Mouse (Mus musculus) lung, embryonic 15.5 days (tissue): ENCODE results near the gene Smpd3. TPM values are rescaled to one million over a fixed set of nuclear protein-coding genes. Genes with fewer than 3 reads are reported as not detected.

Source experiments
- ATAC-seq: fragments of 200-750 bp; cut with Nextera tagmentation; 2 replicates; pipeline ENCODE4 v1.8.0; 2017; ENCODE audit warnings: moderate number of reproducible peaks, borderline replicate concordance; ENCODE audit not compliant: low FRiP score, low TSS enrichment; ENCODE audit errors: extremely low read depth
- H3K27ac ChIP-seq: fragments of 300-500 bp; sonication (generic); 2 replicates; pipeline ENCODE4 v1.5.1; 2015; ENCODE audit warnings: moderate library complexity, mild to moderate bottlenecking, inconsistent platforms
- H3K27me3 ChIP-seq: fragments of 300-500 bp; sonication (generic); 2 replicates; pipeline ENCODE4 v1.6.1; 2015; ENCODE audit warnings: inconsistent platforms
- H3K36me3 ChIP-seq: fragments of 300-500 bp; sonication (generic); 2 replicates; pipeline ENCODE4 v1.6.1; 2015; ENCODE audit warnings: inconsistent platforms
- H3K4me1 ChIP-seq: fragments of 300-500 bp; sonication (generic); 2 replicates; pipeline ENCODE4 v1.6.1; 2015; ENCODE audit warnings: inconsistent platforms
- H3K4me2 ChIP-seq: fragments of 300-500 bp; sonication (generic); 2 replicates; pipeline ENCODE4 v1.6.1; 2015; ENCODE audit warnings: inconsistent platforms, mild to moderate bottlenecking, moderate library complexity
- H3K4me3 ChIP-seq: fragments of 300-500 bp; sonication (generic); 2 replicates; pipeline ENCODE4 v1.5.1; 2015; ENCODE audit warnings: mild to moderate bottlenecking, inconsistent platforms
- H3K9ac ChIP-seq: fragments of 300-500 bp; sonication (generic); 2 replicates; pipeline ENCODE4 v1.6.1; 2015; ENCODE audit warnings: inconsistent platforms
- H3K9me3 ChIP-seq: fragments of 300-500 bp; sonication (generic); 2 replicates; pipeline ENCODE4 v1.6.1; 2016; ENCODE audit warnings: inconsistent platforms
- WGBS: fragments of 180-500 bp; shearing (Covaris S2); methylation state at CpG from one replicate; pipeline ENCODE4 v1.1.7; 2015; 5-methylcytosine and 5-hydroxymethylcytosine counted together
- polyA plus RNA-seq: library from polyadenylated mRNA; unstranded; fragments of >200 nt; fragmentation: Nextera tagmentation; extraction: Ambion mirVana; gene quantifications from 2 replicates; pipeline ENCODE4 v1.2.1, GENCODE M21; 2015

Gene Smpd3
- polyA plus RNA-seq, 1 experiment from 2014 or later = 1.3 TPM

DNA sequence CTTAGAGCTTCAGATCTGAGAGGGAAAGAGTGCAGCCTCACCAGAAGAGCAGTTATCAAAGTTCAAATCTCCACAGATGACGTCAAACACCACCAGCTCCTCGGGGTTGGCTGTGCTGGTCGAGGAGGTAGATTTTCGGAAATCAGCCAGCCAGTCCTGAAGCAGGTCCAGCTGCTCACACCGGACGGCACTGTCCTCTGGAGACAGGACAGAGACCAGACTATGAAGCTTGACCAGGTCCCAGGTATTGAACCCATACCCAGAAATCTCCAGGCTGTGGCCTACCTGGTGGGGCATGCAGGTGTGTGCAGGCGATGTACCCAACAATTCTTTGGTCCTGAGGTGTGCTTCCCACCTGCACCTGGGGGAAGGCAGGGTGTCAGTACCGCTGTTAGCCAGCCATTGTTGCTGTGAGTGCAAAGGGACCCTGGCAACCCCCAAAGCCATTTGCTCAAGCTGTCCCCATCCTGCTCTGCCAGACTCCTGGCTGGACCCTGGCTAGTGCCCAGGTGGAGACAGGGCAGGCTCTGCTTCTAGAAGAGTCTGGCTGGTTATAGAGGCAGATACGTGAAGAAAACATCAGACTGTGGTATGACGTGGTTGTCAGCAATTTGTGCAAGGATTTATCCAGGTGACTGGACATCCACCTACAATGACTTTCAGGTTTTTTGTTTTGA lies 78.1 kb downstream of the Smpd3 start:
- no peak overlapping the region for H3K4me3 ChIP-seq
- H3K4me2 ChIP-seq = no peak overlapping the region
- H3K36me3 ChIP-seq = no peaks in the 10 kb centered on the region
- WGBS = 85% methylated on average over 10 of the region's 10 CpGs
- ATAC-seq = no peak
- H3K27ac ChIP-seq = no peak overlapping the region
- H3K4me1 ChIP-seq = no peaks in the 10 kb centered on the region
- H3K9ac ChIP-seq = no peak overlapping the region
- no peaks in the 10 kb centered on the region for H3K9me3 ChIP-seq
- H3K27me3 ChIP-seq = no peaks in the 10 kb centered on the region

DNA sequence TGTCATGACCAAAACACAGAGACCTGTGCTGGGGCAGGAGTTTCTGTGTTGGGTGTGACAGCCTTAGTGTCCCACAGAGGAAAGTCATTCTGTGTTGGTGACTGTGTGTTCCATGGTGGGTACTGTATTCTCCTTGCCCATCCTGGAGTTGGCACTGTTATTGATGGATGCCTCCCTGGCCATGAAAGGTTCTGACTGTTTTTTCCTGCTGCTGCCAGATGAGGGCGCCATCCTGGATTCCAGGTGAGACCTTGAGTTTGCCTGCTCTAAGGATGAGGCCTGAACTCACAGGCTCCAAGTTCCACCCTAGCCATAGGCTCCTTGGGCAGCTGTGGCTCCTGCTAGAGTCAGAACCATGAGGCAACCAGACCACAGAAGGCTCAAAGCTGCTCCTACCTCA lies 79.6 kb downstream of the Smpd3 start:
- no peak overlapping the region for H3K27ac ChIP-seq
- H3K4me1 ChIP-seq = no peaks in the 10 kb centered on the region
- no peak overlapping the region for H3K4me2 ChIP-seq
- no peaks in the 10 kb centered on the region for H3K27me3 ChIP-seq
- H3K4me3 ChIP-seq = no peak overlapping the region
- peaks cover 3% of the 10 kb centered on the region; the same call in 1 of the 2 replicates for H3K36me3 ChIP-seq
- 38% methylated on average over 1 of the region's 1 CpGs for WGBS
- H3K9me3 ChIP-seq = no peaks in the 10 kb centered on the region
- no peak overlapping the region for H3K9ac ChIP-seq
- ATAC-seq = no peak

DNA sequence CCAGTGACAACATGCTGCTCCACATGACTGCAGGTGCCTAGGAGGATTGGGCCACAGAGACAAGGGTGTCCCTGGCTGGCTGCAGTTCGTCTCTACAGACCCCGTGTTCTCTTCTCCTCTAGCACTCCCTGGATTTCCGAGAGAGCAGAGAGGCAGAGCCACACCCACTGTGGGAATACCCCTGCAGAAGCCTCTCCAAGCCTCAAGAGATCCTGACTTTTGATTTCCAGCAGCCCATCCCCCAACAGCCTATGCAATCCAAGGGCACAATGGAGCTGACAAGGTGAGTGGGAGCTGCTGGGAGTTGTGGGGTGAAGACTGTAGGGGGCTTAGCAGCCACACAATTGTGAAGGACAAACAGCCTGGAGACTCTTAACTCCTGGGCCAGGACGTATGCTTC lies 87.6 kb downstream of the Smpd3 start:
- 57% methylated on average over 4 of the region's 4 CpGs for WGBS
- H3K27me3 ChIP-seq = no peaks in the 10 kb centered on the region
- no peak overlapping the region for H3K27ac ChIP-seq
- H3K4me2 ChIP-seq = no peak overlapping the region
- no peak overlapping the region for H3K4me3 ChIP-seq
- no peak for ATAC-seq
- H3K9me3 ChIP-seq = no peaks in the 10 kb centered on the region
- H3K36me3 ChIP-seq = peaks cover 57% of the 10 kb centered on the region
- H3K4me1 ChIP-seq = no peaks in the 10 kb centered on the region
- H3K9ac ChIP-seq = no peak overlapping the region

DNA sequence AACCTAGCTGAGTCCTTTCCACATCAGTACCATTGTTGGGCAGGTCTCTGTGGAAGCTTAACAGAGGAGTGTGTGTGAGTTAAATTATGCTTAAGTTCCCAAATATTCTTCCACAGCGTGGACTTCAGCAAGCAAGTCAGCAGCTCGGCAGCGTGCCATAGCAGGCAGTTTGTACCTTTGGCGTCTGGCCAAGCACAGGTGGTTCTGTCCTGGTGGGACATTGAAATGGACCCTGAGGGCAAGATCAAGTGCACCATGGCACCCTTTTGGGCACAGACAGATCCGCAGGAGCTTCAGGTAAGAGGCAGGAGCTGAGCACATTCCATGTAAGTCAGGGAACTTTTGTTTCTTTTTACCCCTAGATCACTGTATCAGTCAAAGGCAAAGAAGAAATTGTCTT lies 100.7 kb downstream of the Smpd3 start:
- no peak overlapping the region for H3K27ac ChIP-seq
- H3K9ac ChIP-seq = no peak overlapping the region
- H3K9me3 ChIP-seq = no peaks in the 10 kb centered on the region
- peaks cover 25% of the 10 kb centered on the region for H3K36me3 ChIP-seq
- no peaks in the 10 kb centered on the region for H3K27me3 ChIP-seq
- H3K4me2 ChIP-seq = no peak overlapping the region
- ATAC-seq = no peak
- no peaks in the 10 kb centered on the region for H3K4me1 ChIP-seq
- WGBS = 85% methylated on average over 5 of the region's 5 CpGs
- H3K4me3 ChIP-seq = no peak overlapping the region

DNA sequence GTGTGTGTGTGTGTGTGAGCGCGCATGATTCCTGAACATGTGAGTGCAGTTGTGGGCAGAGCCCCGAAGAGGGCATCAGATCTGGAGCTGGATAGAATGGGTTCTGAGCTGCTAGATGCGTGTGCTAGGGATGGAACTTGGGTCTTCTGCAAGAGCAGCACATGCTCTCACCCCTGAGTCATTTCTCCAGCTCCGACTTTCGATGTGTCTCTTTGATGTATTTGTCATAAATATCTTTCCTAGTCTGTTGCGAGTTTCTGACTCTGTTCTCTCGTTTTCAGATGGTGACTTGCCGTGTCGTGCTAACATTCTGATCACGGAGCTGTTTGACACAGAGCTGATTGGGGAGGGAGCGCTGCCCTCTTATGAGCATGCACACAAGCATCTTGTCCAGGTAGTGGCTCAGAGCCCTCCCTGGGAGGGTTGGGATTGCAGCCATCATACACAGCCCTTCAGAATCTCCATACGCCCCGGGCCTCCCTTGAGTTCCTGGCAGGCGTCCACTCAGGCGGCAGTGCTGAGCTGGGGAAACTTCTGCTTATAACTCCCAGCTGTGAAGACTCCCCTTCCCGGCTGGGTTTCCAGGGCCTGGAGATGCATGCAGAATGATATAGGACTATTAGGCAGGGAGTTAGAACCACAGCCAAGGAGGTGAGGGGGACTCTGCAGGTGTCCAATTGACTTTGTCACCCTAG lies 103.1 kb downstream of the Smpd3 start:
- WGBS = 82% methylated on average over 17 of the region's 17 CpGs
- no peak for ATAC-seq
- Histone ChIP-seq H3K4me2 (no peak overlapping the region), H3K4me1 (no peaks in the 10 kb centered on the region), H3K9me3 (no peaks in the 10 kb centered on the region), H3K36me3 (peaks cover 28% of the 10 kb centered on the region), H3K27me3 (no peaks in the 10 kb centered on the region), H3K27ac (no peak overlapping the region), H3K9ac (no peak overlapping the region), H3K4me3 (no peak overlapping the region)

- WGBS = 64% methylated on average over 3 of the region's 3 CpGs
- Histone ChIP-seq H3K9me3 (no peaks in the 10 kb centered on the region), H3K4me2 (no peak overlapping the region), H3K36me3 (peaks cover 38% of the 10 kb centered on the region), H3K27ac (no peak overlapping the region), H3K9ac (no peak overlapping the region), H3K4me1 (no peaks in the 10 kb centered on the region), H3K4me3 (no peak overlapping the region), H3K27me3 (no peaks in the 10 kb centered on the region)
- ATAC-seq = no peak
Observed at GRCm38 (mm10) chr8:106232751-106233150, 105.0 kb downstream of the Smpd3 start.

DNA sequence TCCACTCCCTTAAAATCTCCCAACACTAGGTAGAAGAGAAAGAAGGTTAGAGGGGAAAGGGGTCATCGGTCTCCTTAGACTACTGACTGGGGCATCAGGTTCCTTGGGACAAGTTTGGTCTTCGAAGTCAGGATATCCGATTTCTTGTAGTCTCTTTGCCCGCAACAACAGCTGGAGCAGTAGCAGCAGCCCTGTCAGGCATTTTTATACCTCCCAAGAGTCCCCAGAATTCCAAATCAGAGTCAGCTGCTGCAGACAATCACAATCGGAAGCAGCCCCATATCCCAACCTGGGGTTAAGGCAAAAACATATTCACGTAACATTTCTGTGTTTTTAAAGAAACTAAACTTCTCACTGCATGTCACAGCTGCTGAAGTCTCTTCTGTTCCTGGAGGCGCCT lies 106.3 kb downstream of the Smpd3 start:
- Histone ChIP-seq H3K9ac (no peak overlapping the region), H3K4me3 (no peak overlapping the region), H3K27me3 (no peaks in the 10 kb centered on the region), H3K9me3 (no peaks in the 10 kb centered on the region), H3K4me1 (no peaks in the 10 kb centered on the region), H3K27ac (no peak overlapping the region), H3K36me3 (peaks cover 40% of the 10 kb centered on the region), H3K4me2 (no peak overlapping the region)
- 90% methylated on average over 7 of the region's 7 CpGs for WGBS
- ATAC-seq = no peak

- no peak for ATAC-seq
- WGBS = 40% methylated on average over 9 of the region's 9 CpGs
- Histone ChIP-seq H3K4me3 (no peak overlapping the region), H3K4me1 (no peaks in the 10 kb centered on the region), H3K9me3 (no peaks in the 10 kb centered on the region), H3K9ac (no peak overlapping the region), H3K27me3 (no peaks in the 10 kb centered on the region), H3K36me3 (peaks cover 53% of the 10 kb centered on the region), H3K4me2 (no peak overlapping the region), H3K27ac (no peak overlapping the region)
Observed at GRCm38 (mm10) chr8:106226589-106226988, 111.2 kb downstream of the Smpd3 start.

- 76% methylated on average over 3 of the region's 3 CpGs for WGBS
- Histone ChIP-seq H3K36me3 (peaks cover 64% of the 10 kb centered on the region), H3K27ac (no peak overlapping the region)
Observed at GRCm38 (mm10) chr8:106219620-106220019, 118.2 kb downstream of the Smpd3 start.

DNA sequence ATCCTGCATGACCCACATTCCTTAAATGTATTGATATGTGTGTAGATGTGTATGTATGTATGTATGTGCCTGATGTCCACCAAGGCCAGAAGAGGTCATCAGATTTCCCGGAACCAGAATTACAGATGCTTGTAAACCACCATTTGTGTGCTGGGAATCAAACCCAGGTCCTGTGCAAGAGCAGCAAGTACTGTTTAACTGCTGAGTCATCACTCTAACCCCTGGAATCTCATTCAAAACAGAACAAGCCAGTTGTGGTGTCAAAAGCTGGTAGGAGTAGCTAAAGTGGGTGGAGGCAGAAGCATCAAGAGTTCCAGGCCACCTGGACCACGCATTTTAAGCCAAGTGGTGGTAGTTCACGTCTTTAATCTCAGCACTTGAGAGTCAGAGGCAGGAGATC lies 123.8 kb downstream of the Smpd3 start:
- H3K4me2 ChIP-seq = no peak overlapping the region
- no peak overlapping the region for H3K9ac ChIP-seq
- peaks cover 32% of the 10 kb centered on the region for H3K36me3 ChIP-seq
- ATAC-seq = no peak
- no peaks in the 10 kb centered on the region for H3K27me3 ChIP-seq
- no peaks in the 10 kb centered on the region for H3K9me3 ChIP-seq
- H3K4me3 ChIP-seq = no peak overlapping the region
- no peak overlapping the region for H3K27ac ChIP-seq
- 86% methylated on average over 3 of the region's 3 CpGs for WGBS
- peaks cover 17% of the 10 kb centered on the region for H3K4me1 ChIP-seq

More at GRCm38 (mm10) chr8:106219620-106220019, 118.2 kb downstream of the Smpd3 start:
- H3K9ac ChIP-seq = no peak overlapping the region
- H3K9me3 ChIP-seq = no peaks in the 10 kb centered on the region
- H3K27me3 ChIP-seq = no peaks in the 10 kb centered on the region
- ATAC-seq = no peak
- H3K4me3 ChIP-seq = no peak overlapping the region
- no peaks in the 10 kb centered on the region for H3K4me1 ChIP-seq
- no peak overlapping the region for H3K4me2 ChIP-seq

DNA sequence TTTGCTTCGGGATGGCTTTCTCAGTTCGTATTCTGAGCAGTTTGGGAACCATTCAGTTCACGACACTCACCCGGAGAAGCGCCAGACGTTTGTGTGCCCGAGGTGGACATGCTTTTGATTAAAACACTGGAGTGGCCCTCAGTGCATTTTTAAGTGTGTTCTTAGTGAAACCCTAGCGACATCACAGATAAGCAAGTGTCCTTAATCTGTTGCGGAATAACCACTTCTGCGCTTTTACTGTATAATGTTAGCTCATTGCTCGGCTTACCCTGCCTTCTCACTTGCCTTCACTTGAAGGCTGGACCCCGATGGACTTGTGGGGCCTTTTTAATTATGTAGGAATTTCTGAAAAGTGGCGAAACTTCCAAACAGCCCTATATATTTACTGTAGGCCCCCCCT lies 126.4 kb downstream of the Smpd3 start:
- H3K4me3 ChIP-seq = peak overlapping the region; percentile 89
- no peaks in the 10 kb centered on the region for H3K27me3 ChIP-seq
- no peaks in the 10 kb centered on the region for H3K9me3 ChIP-seq
- 3% methylated on average over 13 of the region's 13 CpGs for WGBS
- no peak for ATAC-seq
- peak overlapping the region; percentile 78 for H3K4me2 ChIP-seq
- H3K27ac ChIP-seq = peak overlapping the region; percentile 94
- H3K4me1 ChIP-seq = peaks cover 17% of the 10 kb centered on the region
- H3K9ac ChIP-seq = peak overlapping the region; percentile 97
- H3K36me3 ChIP-seq = peaks cover 32% of the 10 kb centered on the region

GRCm38 (mm10) chr8:106210821-106211345 lies 126.9 kb downstream of the Smpd3 start, which contains the start of the genes Slc7a6os and Prmt7:
Slc7a6os (minus strand) TSS chr8:106210935.
Prmt7 (plus strand) TSS chr8:106210936.
- H3K9me3 ChIP-seq = no peaks in the 10 kb centered on the region
- peaks cover 17% of the 10 kb centered on the region for H3K4me1 ChIP-seq
- peaks cover 32% of the 10 kb centered on the region for H3K36me3 ChIP-seq
- ATAC-seq = peak; percentile 99
- peak within 1 kb of the TSS; percentile 78 for H3K4me2 ChIP-seq
- peak within 1 kb of the TSS; percentile 89 for H3K4me3 ChIP-seq
- peak within 1 kb of the TSS; percentile 94 for H3K27ac ChIP-seq
- under 1% methylated on average over 52 of the region's 52 CpGs for WGBS
- no peaks in the 10 kb centered on the region for H3K27me3 ChIP-seq
- peak within 1 kb of the TSS; percentile 97 for H3K9ac ChIP-seq
